Mouse (Mus musculus) gastrocnemius, postnatal 10 days (tissue): Measurements from ENCODE around the gene Slc24a3. TPM values are rescaled to one million over a fixed set of nuclear protein-coding genes. Genes with fewer than 3 reads are reported as not detected.

ENCODE experiments used
- DNase-seq: peaks from one replicate; pipeline ENCODE4 v3.0.0; 2021; ENCODE audit warnings: mixed read lengths
- total RNA-seq, 2 experiments: library from RNA; stranded (reverse); gene quantifications; 2 replicates each; pipeline ENCODE4 v1.2.3; 2021

The Slc24a3 gene
- total RNA-seq, 2 experiments from 2014 or later: 5.8 to 6.1 TPM

DNA sequence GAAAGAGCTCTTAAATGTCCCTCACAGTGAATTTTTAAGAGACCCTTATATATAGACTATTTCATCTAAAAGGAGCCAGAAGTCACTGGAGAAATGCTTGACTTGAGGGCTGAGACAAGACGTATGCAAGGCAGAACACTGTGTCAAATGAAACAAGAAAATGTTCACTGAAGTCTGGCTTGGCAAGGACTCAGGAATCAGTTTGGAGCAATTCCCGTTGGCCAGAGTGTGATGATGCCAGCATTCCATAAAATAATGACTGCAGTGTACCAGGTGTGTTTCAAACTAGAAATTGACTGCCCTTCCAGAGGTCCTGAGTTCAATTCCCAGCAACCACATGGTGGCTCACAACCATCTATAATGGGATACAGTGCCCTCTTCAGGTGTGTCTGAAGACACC lies 196.1 kb downstream of the Slc24a3 start:
- DNase-seq: no peak

DNA sequence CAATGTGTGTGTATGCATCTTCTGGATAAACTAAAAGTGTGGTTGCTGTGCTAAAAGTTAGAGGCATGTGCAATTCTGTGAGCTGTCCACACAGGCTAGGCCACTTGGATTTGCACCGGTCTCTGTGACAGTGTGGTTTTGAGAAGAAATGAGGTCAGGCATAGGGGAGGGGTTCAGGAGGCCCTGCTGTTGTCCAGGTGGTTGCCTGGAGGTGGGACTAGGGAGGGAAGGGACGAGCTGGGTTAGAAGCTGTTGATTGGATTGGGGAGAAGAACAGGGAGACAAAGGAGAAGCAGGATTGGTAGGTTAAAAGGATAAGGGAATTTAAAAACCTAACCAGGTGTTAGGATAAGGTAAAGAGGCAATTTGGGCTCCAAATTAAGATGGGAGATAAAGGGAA lies 201.1 kb downstream of the Slc24a3 start:
- no peak for DNase-seq

DNA sequence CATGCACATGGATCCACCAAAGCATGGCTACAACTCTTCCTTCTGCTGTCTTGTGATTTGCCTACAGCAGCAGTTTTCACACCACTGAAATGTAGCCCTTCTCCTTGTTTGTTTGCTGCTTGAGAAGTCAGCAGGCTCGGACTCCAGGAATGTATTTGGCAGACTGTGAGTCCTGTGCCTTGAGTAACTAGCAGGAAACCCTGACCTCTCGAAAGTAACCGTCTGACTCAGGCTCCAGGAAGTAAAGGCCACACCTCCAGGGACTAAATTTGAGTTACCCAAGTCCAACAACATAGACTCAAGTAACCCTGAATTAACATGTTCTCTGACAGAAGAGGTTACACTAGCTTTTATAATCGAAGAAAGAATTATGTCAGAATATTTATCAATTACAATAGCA lies 203.2 kb downstream of the Slc24a3 start:
- DNase-seq: no peak

DNA sequence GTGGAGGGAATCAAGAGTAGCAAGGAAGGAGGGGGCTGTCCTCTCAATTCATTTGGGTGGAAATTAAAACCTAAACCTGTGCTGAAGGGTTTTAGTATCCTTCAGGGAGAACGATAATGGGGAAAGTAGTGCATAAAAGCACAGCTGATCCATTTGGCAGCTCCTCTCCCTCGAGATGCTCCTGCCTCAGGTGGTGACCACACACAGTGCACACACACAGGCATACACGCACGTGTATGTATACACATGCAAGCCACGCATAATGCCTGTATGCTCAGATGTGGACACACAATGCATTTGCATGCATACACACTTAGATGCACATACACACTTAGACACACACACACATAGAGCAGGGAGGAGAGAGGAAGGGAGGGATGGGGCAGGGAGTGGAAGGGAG lies 206.2 kb downstream of the Slc24a3 start:
- DNase-seq: no peak

DNA sequence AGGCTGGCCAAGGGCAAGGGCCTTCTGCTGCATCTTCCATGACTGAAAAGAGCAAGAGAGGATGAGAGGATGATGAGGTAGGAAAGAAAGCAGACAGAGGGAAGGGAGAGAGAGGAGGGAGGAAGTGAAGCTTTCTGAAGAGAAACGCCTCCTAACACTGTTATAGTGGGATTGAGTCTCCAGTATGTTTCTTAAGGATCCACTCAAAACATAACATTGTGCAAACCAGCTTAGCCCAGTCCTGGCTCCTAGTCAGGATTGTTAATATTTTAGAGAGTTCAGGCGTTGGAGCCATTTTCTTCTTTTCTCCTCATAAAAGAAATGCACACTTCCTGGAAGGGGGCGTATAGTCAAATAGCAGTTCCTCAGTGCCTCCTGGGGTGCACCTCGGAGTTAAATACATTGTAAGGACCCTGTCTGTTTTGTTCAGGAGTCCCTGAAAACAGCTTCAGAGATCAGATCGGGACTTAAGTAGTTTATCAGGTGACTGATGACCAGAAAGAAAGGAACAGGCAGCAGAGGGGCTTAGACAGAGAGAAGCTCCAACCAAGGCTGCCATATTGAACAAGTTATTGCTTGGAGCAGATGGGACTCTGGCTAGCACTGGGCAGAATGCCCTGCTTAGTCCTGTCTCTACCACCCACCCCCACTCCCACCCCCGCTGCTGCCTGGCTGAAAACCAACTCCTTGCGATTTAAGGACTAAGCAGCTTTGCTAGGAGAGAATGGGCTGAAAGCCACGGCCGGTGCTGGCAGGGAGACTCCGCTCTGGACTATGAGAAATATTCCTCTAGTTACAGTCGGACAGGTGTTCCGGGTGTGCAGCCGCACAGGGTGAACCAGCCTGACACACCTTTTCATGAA lies 215.6 kb downstream of the Slc24a3 start:
- DNase-seq: peak; percentile 20

DNA sequence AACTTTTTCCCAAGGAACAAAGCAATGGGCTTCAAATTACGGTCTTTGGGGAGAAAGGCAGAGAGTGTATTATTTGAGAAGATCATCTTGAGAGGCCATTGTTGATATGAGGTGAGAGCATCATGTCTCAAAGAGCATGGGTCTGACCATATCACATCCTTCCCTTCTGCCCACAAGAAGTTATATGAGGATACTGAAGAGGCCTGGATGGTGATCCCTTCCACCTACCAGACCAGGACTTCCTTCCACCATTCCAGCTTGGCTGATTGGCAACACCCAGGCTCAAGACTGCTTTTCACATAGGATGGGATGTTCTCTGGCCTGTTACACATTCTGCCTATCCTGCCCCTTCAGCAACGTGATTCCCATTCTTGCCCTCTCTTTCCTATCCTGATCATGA lies 216.7 kb downstream of the Slc24a3 start:
- no peak for DNase-seq

DNA sequence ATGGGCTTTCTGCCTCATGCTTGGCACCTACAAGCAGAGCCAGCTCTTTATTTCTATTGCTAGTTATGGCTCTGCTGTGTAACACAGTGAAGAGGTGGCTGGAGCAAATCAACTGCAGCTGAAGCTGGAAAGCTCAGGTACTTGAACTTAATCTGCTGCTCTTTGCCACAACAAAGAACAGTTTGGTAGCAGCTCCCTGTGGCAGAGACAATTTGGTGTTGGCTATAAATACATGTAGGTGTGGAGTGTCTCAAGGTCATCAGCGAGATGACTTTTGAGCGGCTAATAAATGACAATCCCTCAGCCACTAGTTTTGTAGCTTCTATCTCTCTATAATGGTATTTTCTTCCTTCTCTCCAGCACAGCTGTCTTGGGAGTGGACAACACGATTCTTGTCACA lies 217.7 kb downstream of the Slc24a3 start:
- no peak for DNase-seq

DNA sequence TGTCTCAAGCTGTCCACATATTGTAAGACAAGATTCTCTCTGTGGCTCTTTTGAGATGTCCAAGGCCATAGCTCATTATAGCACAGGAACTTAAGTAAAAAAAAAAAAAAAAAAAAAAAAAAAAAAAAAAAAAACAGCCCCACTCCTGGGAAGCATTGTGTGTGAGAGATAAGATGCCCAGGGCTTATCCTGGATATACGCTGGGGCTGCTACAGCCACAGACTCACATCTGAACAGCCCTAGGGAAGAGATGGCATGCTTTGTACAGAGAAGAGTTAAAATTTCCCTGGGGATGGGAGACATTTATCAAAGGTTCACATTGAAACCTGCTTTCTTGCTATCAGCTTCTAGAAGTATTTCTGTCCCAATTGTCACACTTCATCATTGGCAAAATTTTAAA lies 218.2 kb downstream of the Slc24a3 start:
- no peak for DNase-seq

DNA sequence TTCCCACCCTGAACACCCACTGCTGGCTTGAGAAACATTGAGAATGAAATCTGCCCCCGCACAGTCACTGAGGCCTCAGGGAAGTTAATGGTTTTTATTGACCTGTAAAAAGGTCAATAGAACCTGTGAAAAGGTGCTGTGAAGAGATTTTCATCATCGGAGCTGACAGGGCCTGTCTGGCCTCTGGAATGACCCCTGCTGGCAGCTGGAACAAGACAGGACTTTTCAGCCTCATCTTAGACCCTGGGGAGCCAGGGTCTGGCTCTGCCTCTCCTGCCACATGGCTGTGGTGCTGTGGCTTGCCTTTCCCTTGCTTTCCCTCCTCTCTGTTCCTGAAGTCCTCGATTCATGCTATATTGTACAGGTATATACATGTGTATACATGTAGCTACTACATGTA lies 228.2 kb downstream of the Slc24a3 start:
- DNase-seq: no peak

DNA sequence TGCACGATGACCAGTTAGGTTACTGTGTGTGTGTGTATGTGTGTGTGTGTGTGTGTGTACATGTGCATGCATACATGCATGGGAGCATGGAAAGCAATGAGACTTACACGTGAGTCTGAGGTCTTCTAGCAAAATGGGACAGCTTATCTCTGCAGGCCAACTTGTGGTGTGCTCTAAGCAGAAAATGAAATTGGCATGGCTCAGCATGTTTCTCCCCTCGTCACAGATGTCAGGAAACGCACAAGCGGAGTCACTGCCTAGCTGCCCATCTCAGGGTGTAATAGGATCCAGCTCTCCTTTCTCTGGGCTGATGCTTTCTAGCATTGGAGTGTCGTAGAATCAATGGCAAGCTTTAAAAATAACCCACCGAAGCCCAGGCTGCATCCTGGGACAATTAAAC lies 229.0 kb downstream of the Slc24a3 start:
- DNase-seq: no peak

DNA sequence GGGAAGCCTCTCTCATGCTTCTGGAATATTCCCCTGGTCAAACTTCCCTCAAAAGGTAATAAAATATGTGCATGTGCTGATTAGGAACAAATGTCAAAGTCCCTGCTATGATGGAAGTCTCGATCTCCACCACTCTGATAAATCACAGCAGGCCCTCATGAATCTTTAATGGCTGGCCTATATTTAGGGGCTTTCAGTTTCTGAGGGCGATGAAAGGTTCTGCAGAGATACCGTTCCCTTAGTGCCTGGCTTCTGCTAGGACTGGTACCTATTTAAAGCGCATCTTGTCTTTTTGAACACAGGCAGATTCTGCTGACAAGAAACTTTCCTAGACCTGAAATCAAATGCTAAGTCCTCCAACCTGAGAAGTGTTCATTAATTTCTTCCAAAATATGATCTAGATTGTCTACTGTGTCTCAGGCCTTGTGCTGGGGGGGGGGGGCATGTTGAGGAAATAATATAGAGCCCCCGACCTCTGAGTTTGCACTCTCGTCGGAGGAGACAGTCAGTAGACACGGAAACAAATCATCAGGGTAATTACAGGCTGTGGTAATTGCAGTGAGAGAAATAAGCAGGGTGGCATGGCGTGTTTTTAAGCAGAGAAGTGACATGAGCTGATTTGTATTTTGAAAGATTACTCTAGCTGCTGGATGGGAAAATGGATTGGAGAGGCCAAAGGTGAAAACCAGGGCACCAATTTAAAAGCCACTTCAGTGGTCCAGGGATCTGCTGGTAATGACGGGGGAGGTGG lies 230.1 kb downstream of the Slc24a3 start:
- DNase-seq: no peak

DNA sequence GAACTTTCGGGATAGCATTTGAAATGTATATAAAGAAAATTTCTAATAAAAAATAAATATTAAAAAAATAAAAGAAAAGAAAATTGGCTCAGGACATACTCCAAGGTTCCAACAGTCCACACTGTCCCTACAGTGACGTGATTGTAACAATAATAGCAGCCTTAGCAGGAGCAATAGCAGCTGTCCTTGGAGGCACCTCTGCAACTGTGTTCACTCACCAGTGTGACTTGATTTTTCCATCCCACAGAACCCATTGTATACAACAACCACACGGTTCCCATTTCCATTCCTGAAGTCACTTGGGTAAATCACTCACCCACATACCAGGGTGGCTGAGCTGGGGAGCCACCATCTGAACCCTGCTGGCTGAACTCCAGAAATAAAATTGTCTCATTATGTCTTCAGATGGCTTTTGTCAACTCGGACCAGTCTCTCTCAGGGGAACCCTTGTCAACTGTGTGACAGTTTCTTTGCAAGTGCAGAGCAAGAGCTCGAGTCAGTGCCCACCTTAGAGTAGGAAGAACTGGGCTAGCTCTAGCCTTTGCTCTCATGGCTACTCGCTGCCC lies 233.8 kb downstream of the Slc24a3 start:
- DNase-seq: no peak

DNA sequence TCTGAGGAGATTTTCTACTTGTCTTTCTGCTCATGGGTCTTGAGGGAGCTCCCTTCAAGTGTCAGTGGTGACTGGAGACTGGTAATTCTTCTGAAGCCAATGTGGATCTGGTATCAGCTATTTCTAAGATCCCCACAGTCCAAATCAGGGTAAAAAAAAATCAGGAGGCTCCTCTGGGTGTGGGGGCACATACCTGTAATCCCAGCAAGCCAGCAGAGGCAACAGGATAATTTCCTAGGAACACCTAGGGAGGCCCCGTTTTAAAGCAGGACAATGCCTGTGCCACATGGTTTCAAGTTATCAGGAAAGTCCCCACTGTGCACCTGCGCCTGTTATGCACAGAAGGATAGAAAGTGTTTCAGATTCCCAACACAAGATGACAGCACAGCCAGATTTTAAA lies 234.4 kb downstream of the Slc24a3 start:
- no peak for DNase-seq

DNA sequence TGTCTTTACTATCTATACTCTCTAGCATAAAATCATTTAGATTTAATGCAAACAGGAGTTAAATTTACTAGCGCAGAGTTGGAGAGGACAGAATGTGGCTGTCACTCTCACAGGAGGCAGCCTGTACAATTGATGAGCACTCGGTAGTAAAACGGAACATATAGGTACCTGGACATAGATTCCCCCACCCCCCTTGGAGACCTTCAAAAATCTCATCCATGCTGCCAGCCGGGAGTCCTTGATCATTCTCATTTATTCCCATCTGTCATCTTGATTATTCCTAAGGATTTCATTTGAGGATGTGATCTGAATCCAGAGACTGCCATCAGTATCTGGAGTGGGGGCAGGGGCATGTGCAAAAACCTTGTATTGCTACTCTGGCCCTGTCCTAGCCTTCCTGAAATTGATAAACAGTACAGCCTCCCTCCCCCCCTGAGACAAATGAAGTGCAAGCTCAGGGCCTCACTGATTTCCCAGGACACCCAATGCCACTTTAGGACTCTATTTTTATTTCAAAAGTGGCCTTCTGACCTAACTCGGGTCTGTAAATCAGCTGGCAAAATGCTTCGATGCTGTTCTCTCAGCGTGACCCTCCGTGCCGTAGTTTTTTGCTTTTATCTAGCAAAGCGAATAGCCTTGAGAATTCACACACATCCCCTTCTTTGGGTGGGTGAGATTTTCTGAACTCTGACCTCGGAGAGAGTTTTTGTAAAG lies 237.4 kb downstream of the Slc24a3 start:
- no peak for DNase-seq

DNA sequence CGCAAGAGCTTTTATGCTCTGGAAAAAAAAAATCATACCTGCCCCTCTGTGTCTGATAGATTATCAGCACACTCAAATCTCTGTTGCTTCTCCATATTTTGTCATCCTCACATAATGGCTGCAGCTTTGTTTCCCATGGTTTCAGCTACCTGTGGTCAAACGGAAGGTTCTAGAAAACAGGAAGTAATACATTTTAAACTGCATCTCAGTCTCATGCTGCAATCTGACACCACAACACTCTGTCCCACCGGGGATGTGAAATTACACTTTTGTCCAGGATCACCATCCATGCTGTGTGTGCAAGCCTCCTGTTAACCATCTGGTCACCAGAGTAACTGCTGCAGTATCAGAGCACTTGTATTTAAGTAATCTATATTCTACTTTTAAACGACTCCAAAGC lies 238.2 kb downstream of the Slc24a3 start:
- no peak for DNase-seq

DNA sequence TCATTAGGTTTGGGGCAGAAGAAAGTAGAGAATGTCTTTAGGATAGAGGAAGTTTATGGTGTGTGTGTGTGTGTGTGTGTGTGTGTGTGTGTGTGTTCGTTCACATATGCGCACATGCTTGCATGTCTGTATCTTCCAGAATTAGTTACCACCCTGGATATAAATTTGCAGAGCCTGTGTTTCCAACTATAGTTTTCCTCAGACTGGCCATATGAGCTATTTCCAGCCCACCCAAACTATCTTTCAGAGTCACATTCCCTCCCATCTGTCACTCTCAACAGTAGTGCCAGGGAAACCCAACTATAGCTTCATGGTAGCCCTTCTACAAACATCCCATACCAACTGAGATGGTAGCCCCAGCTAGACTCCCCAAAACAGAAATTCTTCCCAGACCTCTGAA lies 250.2 kb downstream of the Slc24a3 start:
- no peak for DNase-seq

DNA sequence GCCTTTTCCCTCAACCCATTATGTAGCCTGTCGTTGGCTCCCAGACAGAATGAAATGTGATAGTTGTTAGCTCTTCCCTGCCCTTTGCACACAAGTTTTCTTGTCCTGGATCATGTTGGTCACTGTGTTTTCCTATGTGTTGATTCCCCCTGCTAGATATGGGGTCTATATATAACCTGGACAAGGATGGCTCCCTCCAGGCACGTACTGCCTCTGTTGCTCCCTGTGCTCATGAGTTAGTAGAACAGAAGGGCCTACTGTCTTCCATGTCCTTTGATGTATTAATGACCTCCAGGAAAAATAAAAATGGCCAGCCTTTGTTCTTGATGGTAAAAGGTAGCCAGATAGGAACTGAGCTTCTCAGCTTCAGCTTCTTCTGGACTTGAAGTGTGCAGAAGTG lies 251.5 kb downstream of the Slc24a3 start:
- no peak for DNase-seq

DNA sequence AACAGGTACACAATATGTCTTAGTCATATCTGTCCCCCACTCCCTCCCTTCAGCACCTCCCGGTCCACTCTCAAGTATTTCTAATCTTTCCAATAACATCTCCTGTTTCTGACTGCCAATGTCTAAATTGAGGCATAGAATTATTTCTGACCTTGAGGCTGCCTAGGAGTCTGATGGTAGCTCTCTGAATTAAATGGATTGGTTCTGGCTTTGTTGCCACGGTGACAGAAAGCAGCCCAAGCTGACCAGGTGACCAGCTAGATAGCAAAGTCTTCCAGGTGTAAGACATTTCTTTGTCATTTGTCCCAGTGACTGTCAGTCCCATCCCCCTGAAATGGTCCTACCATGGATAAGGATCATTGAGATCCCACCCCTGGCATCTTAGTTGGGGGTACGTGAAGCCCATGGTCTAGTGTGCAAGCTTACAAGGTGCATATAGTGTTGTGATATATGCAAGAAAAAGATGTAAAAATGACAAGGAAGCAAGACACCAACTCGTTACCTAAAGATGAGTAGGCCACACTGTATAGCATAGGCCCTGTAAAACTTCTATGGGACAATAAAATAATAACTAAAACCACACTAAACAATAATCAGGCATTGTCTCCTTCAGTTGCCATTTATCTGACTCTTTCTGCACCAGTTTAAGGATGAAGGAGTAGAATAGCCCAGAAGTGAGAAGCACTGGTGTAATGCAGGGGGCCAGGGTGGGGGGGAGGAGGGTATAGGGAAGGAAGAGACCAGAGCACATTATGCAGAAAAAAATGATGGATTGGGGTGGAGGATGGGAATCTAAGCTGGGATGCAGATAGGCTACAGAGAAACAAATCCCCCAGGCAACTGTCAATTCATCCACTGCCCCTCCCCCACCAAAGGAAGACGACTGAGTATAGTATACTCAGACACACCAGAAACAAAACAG lies 253.7 kb downstream of the Slc24a3 start:
- DNase-seq: no peak

DNA sequence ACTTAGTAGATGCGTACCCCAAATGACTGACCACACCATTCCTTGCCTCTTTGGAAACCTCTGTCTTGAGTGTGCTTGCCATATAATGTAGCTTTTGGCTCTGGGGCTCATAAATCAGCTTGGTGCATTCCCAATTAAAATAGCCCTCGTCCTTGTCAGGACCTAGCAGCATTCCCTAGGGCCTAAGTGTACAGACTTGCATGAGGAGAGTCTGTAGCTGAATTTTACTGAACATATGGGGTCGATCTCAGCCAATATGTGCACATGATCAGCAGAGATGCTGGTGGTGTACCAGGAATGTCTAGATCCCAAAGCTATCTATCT lies 254.3 kb downstream of the Slc24a3 start:
- DNase-seq: no peak

DNA sequence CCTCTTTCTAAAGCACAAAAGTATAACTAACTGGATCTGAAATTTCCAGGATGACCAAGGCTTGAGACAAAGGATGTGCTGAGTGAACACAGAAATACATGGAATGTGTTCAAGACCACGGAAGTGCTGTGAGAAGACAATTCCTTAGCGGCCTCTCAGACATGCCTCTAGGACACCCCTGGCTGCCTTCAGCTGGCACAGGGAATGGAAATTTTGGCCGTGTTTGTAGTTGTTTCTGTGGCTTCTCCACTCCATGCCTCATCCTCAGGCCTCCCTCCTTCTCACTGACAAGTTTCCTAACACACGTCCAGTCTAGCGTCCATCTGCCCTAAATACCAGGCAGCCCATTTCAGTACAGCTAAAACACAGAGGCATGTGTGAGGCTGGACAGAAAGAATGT lies 262.4 kb downstream of the Slc24a3 start:
- DNase-seq: no peak

DNA sequence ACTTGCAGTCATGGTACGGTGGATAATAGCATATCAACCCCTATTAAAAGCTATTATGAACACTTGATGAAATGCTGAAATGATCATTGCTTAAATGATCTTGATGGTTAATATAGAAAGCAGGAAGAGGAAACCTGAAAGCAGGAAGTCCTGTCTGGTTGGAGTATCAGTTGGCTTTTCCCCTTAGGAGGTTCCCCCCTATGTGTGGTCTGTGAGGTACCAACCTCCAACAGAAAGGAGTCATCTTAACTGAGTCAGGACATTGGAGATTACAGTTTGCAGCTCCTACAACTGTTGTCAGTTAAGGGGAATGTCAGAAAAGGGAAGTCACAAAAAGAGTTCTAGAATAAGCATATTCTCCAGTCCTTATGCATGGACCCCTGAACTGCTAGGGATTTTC lies 266.5 kb downstream of the Slc24a3 start:
- DNase-seq: no peak

DNA sequence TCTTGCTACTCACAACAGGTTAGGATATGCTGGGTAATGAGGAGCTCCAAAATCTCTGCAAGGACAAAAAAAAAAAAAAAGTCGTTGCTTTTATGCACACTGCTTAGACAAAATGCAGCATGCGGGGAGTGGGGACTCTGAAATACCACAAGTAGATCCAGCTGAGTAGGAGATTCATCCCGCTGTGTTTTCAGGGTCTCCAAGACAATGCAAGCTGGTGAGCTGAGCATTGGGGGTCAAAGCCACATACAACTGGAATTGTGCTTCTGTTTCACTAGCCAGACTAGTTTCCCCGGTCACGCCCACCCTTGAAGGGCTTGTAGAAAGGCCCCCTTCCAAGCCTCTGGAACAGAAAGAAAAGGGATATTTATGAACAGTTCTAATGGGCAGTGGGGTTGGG lies 270.8 kb downstream of the Slc24a3 start:
- DNase-seq: no peak
